Mouse (Mus musculus): ENCODE data around the gene Itgax. TPM values are rescaled to one million over a fixed set of nuclear protein-coding genes. Genes with fewer than 3 reads are reported as not detected.

Gene Itgax
- polyA plus RNA-seq, 1 experiment = 5.8 TPM

- 95% methylated on average over 4 of the region's 4 CpGs for WGBS
- no peaks in the 10 kb centered on the region for H3K4me1 ChIP-seq (ENCODE audit: control insufficient read depth, insufficient read depth, insufficient read length, low read length)
- H3K27me3 ChIP-seq (ENCODE audit: control insufficient read depth, insufficient read depth, low read length) = no peaks in the 10 kb centered on the region
- TF ChIP-seq CTCF (IDR thresholded peaks at IDR 0.05; ENCODE audit: extremely low read depth, insufficient read length, insufficient replicate concordance, low read depth, low read length) (no peak), POLR2A (IDR thresholded peaks at IDR 0.05; ENCODE audit: low read depth, low read length) (no peak)
- no peak overlapping the region for H3K4me3 ChIP-seq (ENCODE audit: low read depth, low read length)
- H3K27ac ChIP-seq (ENCODE audit: insufficient read depth, low read depth, low read length) = no peak overlapping the region
- H3K36me3 ChIP-seq (ENCODE audit: control insufficient read depth, insufficient read depth, low read length) = no peaks in the 10 kb centered on the region
Observed at GRCm38 (mm10) chr7:128164001-128164400, 34.7 kb downstream of the Itgax start.

GRCm38 (mm10) chr7:128166391-128166790, 37.0 kb downstream of the Itgax start:
- no peaks in the 10 kb centered on the region for H3K4me1 ChIP-seq (ENCODE audit: control insufficient read depth, insufficient read depth, insufficient read length, low read length)
- H3K4me3 ChIP-seq (ENCODE audit: low read depth, low read length) = no peak overlapping the region
- H3K27ac ChIP-seq (ENCODE audit: insufficient read depth, low read depth, low read length) = no peak overlapping the region
- no peaks in the 10 kb centered on the region for H3K36me3 ChIP-seq (ENCODE audit: control insufficient read depth, insufficient read depth, low read length)
- TF ChIP-seq POLR2A (IDR thresholded peaks at IDR 0.05; ENCODE audit: low read depth, low read length) (no peak), CTCF (IDR thresholded peaks at IDR 0.05; ENCODE audit: extremely low read depth, insufficient read length, insufficient replicate concordance, low read depth, low read length) (no peak)
- no peaks in the 10 kb centered on the region for H3K27me3 ChIP-seq (ENCODE audit: control insufficient read depth, insufficient read depth, low read length)
- 59% methylated on average over 7 of the region's 7 CpGs for WGBS

GRCm38 (mm10) chr7:128169996-128170395, 40.6 kb downstream of the Itgax start:
- 82% methylated on average over 3 of the region's 3 CpGs for WGBS
- no peak overlapping the region for H3K4me3 ChIP-seq (ENCODE audit: low read depth, low read length)
- TF ChIP-seq CTCF (IDR thresholded peaks at IDR 0.05; ENCODE audit: extremely low read depth, insufficient read length, insufficient replicate concordance, low read depth, low read length) (no peak), POLR2A (IDR thresholded peaks at IDR 0.05; ENCODE audit: low read depth, low read length) (no peak)

GRCm38 (mm10) chr7:128178385-128178784, 49.0 kb downstream of the Itgax start:
- peaks cover 4% of the 10 kb centered on the region; the same call in 1 of the 2 replicates for H3K4me1 ChIP-seq (ENCODE audit: control insufficient read depth, insufficient read depth, insufficient read length, low read length)
- no peaks in the 10 kb centered on the region for H3K27me3 ChIP-seq (ENCODE audit: control insufficient read depth, insufficient read depth, low read length)
- H3K4me3 ChIP-seq (ENCODE audit: low read depth, low read length) = no peak overlapping the region
- no peak for TF ChIP-seq POLR2A (IDR thresholded peaks at IDR 0.05; ENCODE audit: low read depth, low read length)
- no peak overlapping the region for H3K27ac ChIP-seq (ENCODE audit: insufficient read depth, low read depth, low read length)
- WGBS = 27% methylated on average over 2 of the region's 2 CpGs
- no peaks in the 10 kb centered on the region for H3K36me3 ChIP-seq (ENCODE audit: control insufficient read depth, insufficient read depth, low read length)

More at GRCm38 (mm10) chr7:128169996-128170395, 40.6 kb downstream of the Itgax start:
- H3K27ac ChIP-seq (ENCODE audit: insufficient read depth, low read depth, low read length) = no peak overlapping the region
- peaks cover 5% of the 10 kb centered on the region; the same call in 1 of the 2 replicates for H3K4me1 ChIP-seq (ENCODE audit: control insufficient read depth, insufficient read depth, insufficient read length, low read length)
- no peaks in the 10 kb centered on the region for H3K36me3 ChIP-seq (ENCODE audit: control insufficient read depth, insufficient read depth, low read length)
- no peaks in the 10 kb centered on the region for H3K27me3 ChIP-seq (ENCODE audit: control insufficient read depth, insufficient read depth, low read length)

- Histone ChIP-seq H3K27me3 (ENCODE audit: control insufficient read depth, insufficient read depth, low read length) (no peaks in the 10 kb centered on the region), H3K4me3 (ENCODE audit: low read depth, low read length) (no peak overlapping the region), H3K4me1 (ENCODE audit: control insufficient read depth, insufficient read depth, insufficient read length, low read length) (peaks cover 4% of the 10 kb centered on the region; the same call in 1 of the 2 replicates), H3K36me3 (ENCODE audit: control insufficient read depth, insufficient read depth, low read length) (no peaks in the 10 kb centered on the region), H3K27ac (ENCODE audit: insufficient read depth, low read depth, low read length) (0 out of 2 replicates have a peak overlapping the region, but pooled peaks have one; percentile 21)
- WGBS = 83% methylated on average over 7 of the region's 7 CpGs
- TF ChIP-seq POLR2A (IDR thresholded peaks at IDR 0.05; ENCODE audit: low read depth, low read length) (no peak), CTCF (IDR thresholded peaks at IDR 0.05; ENCODE audit: extremely low read depth, insufficient read length, insufficient replicate concordance, low read depth, low read length) (no peak)
Observed at GRCm38 (mm10) chr7:128180126-128180525, 50.8 kb downstream of the Itgax start.

GRCm38 (mm10) chr7:128180546-128180945, 51.2 kb downstream of the Itgax start:
- H3K4me1 ChIP-seq (ENCODE audit: control insufficient read depth, insufficient read depth, insufficient read length, low read length) = peaks cover 4% of the 10 kb centered on the region; the same call in 1 of the 2 replicates
- H3K36me3 ChIP-seq (ENCODE audit: control insufficient read depth, insufficient read depth, low read length) = no peaks in the 10 kb centered on the region
- WGBS = 84% methylated on average over 6 of the region's 6 CpGs
- no peaks in the 10 kb centered on the region for H3K27me3 ChIP-seq (ENCODE audit: control insufficient read depth, insufficient read depth, low read length)
- no peak overlapping the region for H3K4me3 ChIP-seq (ENCODE audit: low read depth, low read length)
- TF ChIP-seq CTCF (IDR thresholded peaks at IDR 0.05; ENCODE audit: extremely low read depth, insufficient read length, insufficient replicate concordance, low read depth, low read length) = no peak
- TF ChIP-seq POLR2A (IDR thresholded peaks at IDR 0.05; ENCODE audit: low read depth, low read length) = no peak
- H3K27ac ChIP-seq (ENCODE audit: insufficient read depth, low read depth, low read length) = 0 out of 2 replicates have a peak overlapping the region, but pooled peaks have one; percentile 21

- Histone ChIP-seq H3K4me1 (ENCODE audit: control insufficient read depth, insufficient read depth, insufficient read length, low read length) (peaks cover 4% of the 10 kb centered on the region; the same call in 1 of the 2 replicates), H3K36me3 (ENCODE audit: control insufficient read depth, insufficient read depth, low read length) (no peaks in the 10 kb centered on the region), H3K4me3 (ENCODE audit: low read depth, low read length) (no peak overlapping the region), H3K27ac (ENCODE audit: insufficient read depth, low read depth, low read length) (no peak overlapping the region), H3K27me3 (ENCODE audit: control insufficient read depth, insufficient read depth, low read length) (no peaks in the 10 kb centered on the region)
- 86% methylated on average over 10 of the region's 10 CpGs for WGBS
- TF ChIP-seq CTCF (IDR thresholded peaks at IDR 0.05; ENCODE audit: extremely low read depth, insufficient read length, insufficient replicate concordance, low read depth, low read length) (no peak), POLR2A (IDR thresholded peaks at IDR 0.05; ENCODE audit: low read depth, low read length) (no peak)
Observed at GRCm38 (mm10) chr7:128181691-128182090, 52.3 kb downstream of the Itgax start.

Other genes starting within 250 kb of the Itgax start
- 1.6 and 2.1 TPM in 2 replicates for gene Prss53, start 238.6 kb upstream of the Itgax start, polyA plus RNA-seq (2012; rRNA removed)
- not detected in 2 replicates for gene Gm21974, start 234.1 kb upstream of the Itgax start, polyA plus RNA-seq (2012; rRNA removed)
- gene Vkorc1, start 233.9 kb upstream of the Itgax start, polyA plus RNA-seq (2012; rRNA removed) = 94.3 and 97.7 TPM in 2 replicates
- gene Bckdk, start 225.5 kb upstream of the Itgax start, polyA plus RNA-seq (2012; rRNA removed) = 54.4 and 68.3 TPM in 2 replicates
- 5.2 and 8.3 TPM in 2 replicates for gene Kat8, start 217.0 kb upstream of the Itgax start, polyA plus RNA-seq (2012; rRNA removed)
- 30.0 and 41.3 TPM in 2 replicates for gene Prss8, start 199.4 kb upstream of the Itgax start, polyA plus RNA-seq (2012; rRNA removed)
- gene Prss36, start 182.8 kb upstream of the Itgax start, polyA plus RNA-seq (2012; rRNA removed) = 2.6 and 3.3 TPM in 2 replicates
- gene Fus, start 162.1 kb upstream of the Itgax start, polyA plus RNA-seq (2012; rRNA removed) = 90.6 and 184 TPM in 2 replicates
- 602 and 952 TPM in 2 replicates for gene Pycard, start 135.7 kb upstream of the Itgax start, polyA plus RNA-seq (2012; rRNA removed)
- 7.4 and 8.8 TPM in 2 replicates for gene Trim72, start 125.6 kb upstream of the Itgax start, polyA plus RNA-seq (2012; rRNA removed)
- 3.1 and 3.3 TPM in 2 replicates for gene Itgam, start 66.9 kb upstream of the Itgax start, polyA plus RNA-seq (2012; rRNA removed)
- gene Gm49368, start 66.9 kb upstream of the Itgax start, polyA plus RNA-seq (2012; rRNA removed) = 0.05 and 0.09 TPM in 2 replicates
- gene Itgad, start 24.8 kb downstream of the Itgax start, polyA plus RNA-seq (2012; rRNA removed) = 0.61 and 1.4 TPM in 2 replicates
- 0.53 and 1.1 TPM in 2 replicates for gene Cox6a2, start 76.8 kb downstream of the Itgax start, polyA plus RNA-seq (2012; rRNA removed)
- gene Armc5, start 107.8 kb downstream of the Itgax start, polyA plus RNA-seq (2012; rRNA removed) = 24.7 and 57.1 TPM in 2 replicates
- gene 9130023H24Rik, start 108.5 kb downstream of the Itgax start, polyA plus RNA-seq (2012; rRNA removed) = 0.60 and 0.71 TPM in 2 replicates
- gene Tgfb1i1, start 117.3 kb downstream of the Itgax start, polyA plus RNA-seq (2012; rRNA removed) = 38.0 and 56.7 TPM in 2 replicates
- gene Slc5a2, start 136.1 kb downstream of the Itgax start, polyA plus RNA-seq (2012; rRNA removed) = not detected in 2 replicates
- 47.4 and 52.7 TPM in 2 replicates for gene BC017158, start 168.6 kb downstream of the Itgax start, polyA plus RNA-seq (2012; rRNA removed)